Mouse (Mus musculus): ENCODE measurements at regions not wholly inside any gene's neighbourhood (a gene's known extent, or its start where the extent isn't known, plus 50 kb on each side); places are given as distances from the start of the nearest gene placed in this dataset.

DNA sequence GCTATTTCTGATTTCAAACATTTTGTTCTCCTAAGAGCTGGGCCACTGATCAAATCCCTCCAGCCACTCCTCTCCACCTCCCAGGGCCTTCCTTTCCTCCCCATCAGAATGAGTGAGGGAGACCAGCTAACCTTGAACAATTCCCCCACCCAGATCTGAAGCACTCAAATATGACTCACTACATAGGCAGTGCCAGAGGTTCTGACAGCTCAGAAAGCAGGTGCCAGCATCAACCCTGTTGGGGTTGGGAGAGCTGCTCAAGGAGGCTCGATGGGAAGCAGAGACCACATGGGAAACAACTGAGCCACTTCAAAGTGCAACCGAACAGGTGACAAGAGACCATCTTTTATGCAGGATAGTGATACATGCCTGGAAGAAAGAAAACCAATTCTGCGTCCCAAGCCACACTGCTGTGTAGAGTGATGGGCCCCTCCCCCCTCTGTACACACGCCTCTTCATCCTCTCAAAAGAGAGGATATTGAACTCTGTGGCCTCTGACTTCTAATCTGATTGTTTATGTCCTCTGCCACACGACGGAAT lies 210.4 kb downstream of the 3100002H09Rik start:
- Histone ChIP-seq H3K79me2 (ENCODE audit: control insufficient read depth, insufficient read depth, low read length, poor library complexity) (no peaks in the 10 kb centered on the region), H3K36me3 (ENCODE audit: control insufficient read depth in 1 of 2, insufficient read depth in 2 of 2, low read length in 2 of 2) (no peaks in the 10 kb centered on the region), H3K9me3 (replicated peaks; ENCODE audit: insufficient read depth, low read length) (no peaks in the 10 kb centered on the region), H3K9ac (ENCODE audit: control insufficient read depth, low read depth, low read length, poor library complexity, severe bottlenecking) (no peak overlapping the region), H3K27me3 (ENCODE audit: control insufficient read depth in 1 of 2, insufficient read depth in 2 of 2, low read length in 2 of 2) (no peaks in the 10 kb centered on the region), H3K27ac (ENCODE audit: control insufficient read depth, low read depth, low read length) (no peak overlapping the region), H3K4me1 (ENCODE audit: control insufficient read depth in 1 of 2, insufficient read depth in 2 of 2, low read length in 2 of 2) (no peaks in the 10 kb centered on the region), H3K4me3 (ENCODE audit: control insufficient read depth in 1 of 2, insufficient read depth in 1 of 2, low read depth in 2 of 2, low read length in 2 of 2) (no peak overlapping the region)
- no peak for TF ChIP-seq UBTF (IDR thresholded peaks at IDR 0.05; ENCODE audit: borderline replicate concordance, insufficient read depth, low read depth, low read length)
- no peak for TF ChIP-seq ZMIZ1 (IDR thresholded peaks at IDR 0.05; ENCODE audit: low read depth, low read length)
- no peak for TF ChIP-seq CTCF (IDR thresholded peaks at IDR 0.05 in 2 of 3, conservative IDR thresholded peaks at IDR 0.05 in 1 of 3; ENCODE audit: control insufficient read depth in 1 of 3, insufficient read depth in 1 of 3, low read depth in 2 of 3, low read length in 3 of 3, poor library complexity in 1 of 3, severe bottlenecking in 1 of 3)
- TF ChIP-seq KAT2A (conservative IDR thresholded peaks at IDR 0.05; ENCODE audit: low read depth, low read length) = no peak
- no peak for TF ChIP-seq RCOR1 (IDR thresholded peaks at IDR 0.05; ENCODE audit: low read depth, low read length)
- TF ChIP-seq MAFK (IDR thresholded peaks at IDR 0.05; ENCODE audit: borderline replicate concordance, low read depth, low read length) = no peak
- no peak for TF ChIP-seq USF1 (IDR thresholded peaks at IDR 0.05; ENCODE audit: low read depth, low read length)
- no peak for TF ChIP-seq NELFE (IDR thresholded peaks at IDR 0.05; ENCODE audit: low read depth, low read length)
- no peak for TF ChIP-seq JUND (IDR thresholded peaks at IDR 0.05; ENCODE audit: low read depth, low read length)
- no peak for TF ChIP-seq TCF12 (IDR thresholded peaks at IDR 0.05; ENCODE audit: low read depth, low read length)
- no peak for TF ChIP-seq ELF1 (IDR thresholded peaks at IDR 0.05; ENCODE audit: low read depth, low read length)
- no peak for TF ChIP-seq ETS1 (IDR thresholded peaks at IDR 0.05; ENCODE audit: low read depth, low read length)
- TF ChIP-seq USF2 (IDR thresholded peaks at IDR 0.05; ENCODE audit: borderline replicate concordance in 1 of 2, insufficient read depth in 1 of 2, low read depth in 1 of 2, low read length in 2 of 2) = no peak
- TF ChIP-seq TAL1 (IDR thresholded peaks at IDR 0.05; ENCODE audit: low read length) = no peak
- TF ChIP-seq MYB (IDR thresholded peaks at IDR 0.05; ENCODE audit: low read depth, low read length) = no peak
- TF ChIP-seq MEF2A (IDR thresholded peaks at IDR 0.05; ENCODE audit: extremely low read depth, insufficient replicate concordance, low read depth, low read length, poor library complexity, severe bottlenecking) = no peak
- DNase-seq (ENCODE audit: low read depth, low spot score) = no peak

DNA sequence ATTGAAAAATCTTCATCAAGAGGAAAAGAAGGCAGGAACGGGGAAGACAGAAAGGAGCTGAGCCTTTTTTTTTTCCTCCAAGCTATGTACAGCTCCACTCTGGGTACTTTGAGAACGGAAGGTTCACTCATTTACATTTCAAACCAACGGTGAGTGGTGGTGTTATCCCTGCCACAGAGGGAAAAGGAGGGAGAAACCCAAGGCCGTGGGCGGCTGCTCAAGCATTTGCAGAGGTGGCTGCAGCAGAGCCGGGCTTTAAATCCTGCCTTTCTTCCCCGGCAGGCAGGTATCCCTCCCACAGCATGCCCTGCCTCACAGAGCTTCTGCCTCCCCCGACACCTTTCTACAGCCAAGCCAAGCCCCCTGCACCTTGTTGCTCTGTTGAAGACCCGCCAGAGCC lies 212.2 kb downstream of the 3100002H09Rik start:
- Histone ChIP-seq H3K9me3 (replicated peaks; ENCODE audit: insufficient read depth, low read length) (no peaks in the 10 kb centered on the region), H3K79me2 (ENCODE audit: control insufficient read depth, insufficient read depth, low read length, poor library complexity) (no peaks in the 10 kb centered on the region), H3K4me3 (ENCODE audit: control insufficient read depth in 1 of 2, insufficient read depth in 1 of 2, low read depth in 2 of 2, low read length in 2 of 2) (no peak overlapping the region), H3K9ac (ENCODE audit: control insufficient read depth, low read depth, low read length, poor library complexity, severe bottlenecking) (no peak overlapping the region), H3K4me1 (ENCODE audit: control insufficient read depth in 1 of 2, insufficient read depth in 2 of 2, low read length in 2 of 2) (no peaks in the 10 kb centered on the region), H3K27me3 (ENCODE audit: control insufficient read depth in 1 of 2, insufficient read depth in 2 of 2, low read length in 2 of 2) (no peaks in the 10 kb centered on the region), H3K36me3 (ENCODE audit: control insufficient read depth in 1 of 2, insufficient read depth in 2 of 2, low read length in 2 of 2) (no peaks in the 10 kb centered on the region), H3K27ac (ENCODE audit: control insufficient read depth, low read depth, low read length) (no peak overlapping the region)
- TF ChIP-seq MEF2A (IDR thresholded peaks at IDR 0.05; ENCODE audit: extremely low read depth, insufficient replicate concordance, low read depth, low read length, poor library complexity, severe bottlenecking) (no peak), TCF12 (IDR thresholded peaks at IDR 0.05; ENCODE audit: low read depth, low read length) (no peak), POLR2A (IDR thresholded peaks at IDR 0.05; ENCODE audit: control insufficient read depth in 1 of 2, insufficient read depth in 1 of 2, low read depth in 1 of 2, low read length in 2 of 2, poor library complexity in 1 of 2) (no peak), CHD1 (IDR thresholded peaks at IDR 0.05; ENCODE audit: low read depth, low read length) (no peak), KAT2A (conservative IDR thresholded peaks at IDR 0.05; ENCODE audit: low read depth, low read length) (no peak), CHD2 (IDR thresholded peaks at IDR 0.05; ENCODE audit: low read length) (no peak), EP300 (IDR thresholded peaks at IDR 0.05; ENCODE audit: low read depth in 1 of 2, low read length in 2 of 2) (no peak), POLR2AphosphoS2 (IDR thresholded peaks at IDR 0.05; ENCODE audit: low read length) (no peak), UBTF (IDR thresholded peaks at IDR 0.05; ENCODE audit: borderline replicate concordance, insufficient read depth, low read depth, low read length) (no peak), ELF1 (IDR thresholded peaks at IDR 0.05; ENCODE audit: low read depth, low read length) (no peak), BHLHE40 (IDR thresholded peaks at IDR 0.05; ENCODE audit: borderline replicate concordance, low read depth, low read length) (no peak), MAX (IDR thresholded peaks at IDR 0.05; ENCODE audit: low read length) (no peak)
- DNase-seq (ENCODE audit: low read depth, low spot score) = no peak
